Mouse (Mus musculus): ENCODE results near the gene Gmnn.

DNA sequence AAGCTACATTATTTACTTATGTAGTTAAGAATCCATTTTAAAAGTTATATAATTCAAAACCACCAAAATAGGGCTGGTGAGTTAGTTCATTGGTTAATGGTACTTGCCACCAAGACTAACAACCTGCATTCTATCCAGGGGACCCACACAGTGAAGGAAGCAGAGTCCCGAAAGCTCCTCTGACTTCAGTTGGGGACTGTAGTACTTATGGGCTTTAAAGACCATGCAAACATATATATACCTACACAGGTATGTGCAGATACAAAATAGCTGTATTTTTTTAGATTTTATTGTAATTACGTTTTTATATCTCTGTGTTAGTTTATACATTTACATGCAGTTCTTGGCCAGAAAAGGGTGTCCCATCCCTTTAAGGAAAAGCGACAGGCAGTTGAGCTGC is 5.0 kb downstream of the Gmnn start:
- TF ChIP-seq POLR2A (IDR thresholded peaks at IDR 0.05; ENCODE audit: insufficient read depth, low read length): no peak
- TF ChIP-seq CTCF (IDR thresholded peaks at IDR 0.05; ENCODE audit: low read depth, low read length): no peak

All from ES-Bruce4 (cell line).